Mouse (Mus musculus): ENCODE data around the gene Sin3a. TPM values are rescaled to one million over a fixed set of nuclear protein-coding genes. Genes with fewer than 3 reads are reported as not detected.

Sin3a gene
- polyA plus RNA-seq (2015; fragmentation: Nextera tagmentation; extraction: Ambion mirVana), result 15.7 and 24.4 TPM in 2 replicates

DNA sequence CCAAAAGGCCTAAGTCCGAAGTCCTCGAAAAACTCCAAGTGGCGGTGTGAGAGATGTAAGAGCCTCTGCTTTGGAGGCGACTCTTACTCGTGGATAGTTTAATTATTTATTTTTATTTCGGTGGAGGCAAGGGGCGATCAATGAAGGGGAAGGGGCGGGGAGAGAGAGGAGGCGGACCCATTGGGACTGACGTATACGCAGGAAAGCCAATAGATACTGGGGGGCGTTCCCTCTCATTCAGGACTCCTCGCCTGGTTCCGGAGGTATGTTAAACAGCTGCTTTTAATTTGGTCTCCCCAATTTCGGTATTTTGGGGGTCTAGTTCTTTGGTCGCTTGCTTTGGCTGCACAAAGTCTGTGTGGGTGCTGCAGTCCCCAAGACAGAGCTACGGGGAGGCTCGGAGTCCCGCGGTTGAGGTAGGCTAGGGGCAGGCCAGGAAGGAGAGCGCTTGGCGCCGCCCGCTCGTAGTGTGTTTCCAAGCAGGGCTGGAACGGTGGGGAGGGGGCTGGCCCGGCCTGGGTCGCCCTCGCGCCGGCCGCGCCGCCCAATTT, at the start of gene Sin3a:
Gene Sin3a, plus strand, starts transcription at position 240 of the 551 bp plus-strand sequence.
- peaks cover 24% of the 10 kb centered on the region for H3K4me1 ChIP-seq (replicated peaks)
- under 1% methylated on average over 34 of the region's 34 CpGs for WGBS
- no peaks in the 10 kb centered on the region for H3K27me3 ChIP-seq
- ATAC-seq (replicated peaks; ENCODE audit: insufficient number of reproducible peaks, insufficient read depth, low FRiP score, low read depth), result no peak
- H3K9me3 ChIP-seq (replicated peaks), result no peaks in the 10 kb centered on the region
- H3K9ac ChIP-seq, result peak within 1 kb of the TSS; percentile 84
- peak within 1 kb of the TSS; percentile 93 for H3K4me2 ChIP-seq
- H3K36me3 ChIP-seq, result no peaks in the 10 kb centered on the region
- H3K27ac ChIP-seq, result peak within 1 kb of the TSS; percentile 100
- H3K4me3 ChIP-seq, result peak within 1 kb of the TSS; percentile 92

DNA sequence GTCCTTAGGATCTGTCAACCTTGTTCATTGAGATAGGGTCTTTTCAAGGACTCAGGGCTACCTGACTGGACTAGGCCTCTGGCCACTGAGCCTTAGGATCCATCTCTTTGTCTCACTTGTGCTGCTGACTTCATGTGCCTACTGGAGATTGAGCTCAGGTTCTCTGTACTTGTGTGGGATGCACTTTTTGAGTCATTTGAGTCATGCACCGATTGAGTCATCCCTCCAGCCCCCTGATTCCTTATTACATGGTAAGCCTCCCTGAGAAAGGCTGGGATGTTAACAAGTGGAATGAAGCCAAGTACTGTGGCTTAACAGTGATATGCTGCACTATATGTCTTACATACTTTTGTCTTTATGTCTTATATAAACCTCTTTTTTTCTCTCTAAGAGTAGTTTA, 40.1 kb upstream of the Sin3a start:
- no peak overlapping the region for H3K4me2 ChIP-seq
- H3K9me3 ChIP-seq (replicated peaks), result no peaks in the 10 kb centered on the region
- no peak overlapping the region for H3K9ac ChIP-seq
- WGBS, result 85% methylated on average over 1 of the region's 1 CpGs
- H3K27ac ChIP-seq, result no peak overlapping the region
- H3K4me3 ChIP-seq, result no peak overlapping the region
- H3K27me3 ChIP-seq, result no peaks in the 10 kb centered on the region
- no peak for ATAC-seq (replicated peaks; ENCODE audit: insufficient number of reproducible peaks, insufficient read depth, low FRiP score, low read depth)
- no peaks in the 10 kb centered on the region for H3K4me1 ChIP-seq (replicated peaks)
- H3K36me3 ChIP-seq, result peaks cover 48% of the 10 kb centered on the region

GRCm38 (mm10) chr9:57056237-57056636, 15.6 kb upstream of the Sin3a start:
- Histone ChIP-seq H3K4me2 (no peak overlapping the region), H3K36me3 (peaks cover 33% of the 10 kb centered on the region), H3K9ac (no peak overlapping the region), H3K4me3 (no peak overlapping the region), H3K27me3 (no peaks in the 10 kb centered on the region), H3K4me1 (replicated peaks) (no peaks in the 10 kb centered on the region), H3K9me3 (replicated peaks) (no peaks in the 10 kb centered on the region), H3K27ac (no peak overlapping the region)
- WGBS, result 77% methylated on average over 1 of the region's 1 CpGs
- no peak for ATAC-seq (replicated peaks; ENCODE audit: insufficient number of reproducible peaks, insufficient read depth, low FRiP score, low read depth)

DNA sequence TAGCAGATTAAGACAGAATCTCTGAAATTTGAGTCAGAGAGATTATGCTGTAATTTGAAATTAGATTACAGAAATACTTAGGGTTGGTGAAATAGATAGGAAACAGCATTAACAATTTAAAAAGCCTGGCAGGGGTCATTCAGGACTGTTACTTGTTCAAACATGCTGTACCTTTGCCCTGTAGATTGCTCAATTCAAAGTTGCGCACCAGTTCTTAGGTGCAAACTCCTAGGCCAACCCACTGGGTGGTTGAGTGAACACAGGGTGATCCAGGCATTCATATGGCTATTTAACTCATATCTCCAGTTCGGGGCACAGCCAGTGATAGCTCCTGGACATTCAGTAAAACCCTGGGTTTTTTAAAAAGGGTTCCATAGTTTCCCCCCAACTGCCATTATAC, 7.7 kb upstream of the Sin3a start:
- no peak for ATAC-seq (replicated peaks; ENCODE audit: insufficient number of reproducible peaks, insufficient read depth, low FRiP score, low read depth)
- Histone ChIP-seq H3K27ac (no peak overlapping the region), H3K27me3 (no peaks in the 10 kb centered on the region), H3K4me3 (no peak overlapping the region), H3K9me3 (replicated peaks) (no peaks in the 10 kb centered on the region), H3K9ac (no peak overlapping the region), H3K4me2 (no peak overlapping the region), H3K36me3 (peaks cover 12% of the 10 kb centered on the region), H3K4me1 (replicated peaks) (no peaks in the 10 kb centered on the region)
- WGBS, result 96% methylated on average over 2 of the region's 2 CpGs

- Histone ChIP-seq H3K4me1 (replicated peaks) (peaks cover 13% of the 10 kb centered on the region), H3K27me3 (no peaks in the 10 kb centered on the region), H3K4me3 (no peak overlapping the region), H3K36me3 (no peaks in the 10 kb centered on the region), H3K9me3 (replicated peaks) (no peaks in the 10 kb centered on the region), H3K9ac (no peak overlapping the region), H3K4me2 (no peak overlapping the region), H3K27ac (no peak overlapping the region)
- 57% methylated on average over 3 of the region's 3 CpGs for WGBS
- ATAC-seq (replicated peaks; ENCODE audit: insufficient number of reproducible peaks, insufficient read depth, low FRiP score, low read depth), result no peak
Observed at GRCm38 (mm10) chr9:57068266-57068665, 3.6 kb upstream of the Sin3a start.

DNA sequence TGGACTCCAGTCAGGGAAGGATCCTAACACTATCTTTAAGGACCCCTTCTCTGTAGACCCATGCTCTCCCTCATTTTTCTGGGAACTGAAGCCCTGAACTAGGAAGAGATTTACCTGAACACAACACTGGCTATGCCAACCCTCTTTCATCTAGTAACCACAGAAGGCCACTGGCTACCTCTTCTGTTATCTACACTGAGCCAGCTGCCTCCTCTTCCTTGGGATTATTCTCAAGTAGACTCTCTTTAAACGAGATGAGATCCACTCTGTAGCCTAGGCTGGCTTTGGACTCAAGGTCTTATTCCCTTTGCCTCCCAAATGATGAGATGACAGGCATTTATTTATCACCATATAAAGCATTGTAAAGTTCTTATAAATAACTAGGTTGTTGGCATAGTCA, 1.6 kb upstream of the Sin3a start:
- no peak overlapping the region for H3K9ac ChIP-seq
- no peak overlapping the region for H3K27ac ChIP-seq
- peaks cover 24% of the 10 kb centered on the region for H3K4me1 ChIP-seq (replicated peaks)
- no peak overlapping the region for H3K4me3 ChIP-seq
- 0 out of 2 replicates have a peak overlapping the region, but pooled peaks have one; percentile 93 for H3K4me2 ChIP-seq
- no peak for ATAC-seq (replicated peaks; ENCODE audit: insufficient number of reproducible peaks, insufficient read depth, low FRiP score, low read depth)
- H3K9me3 ChIP-seq (replicated peaks), result no peaks in the 10 kb centered on the region
- H3K27me3 ChIP-seq, result no peaks in the 10 kb centered on the region
- 28% methylated on average over 1 of the region's 1 CpGs for WGBS
- H3K36me3 ChIP-seq, result no peaks in the 10 kb centered on the region

- H3K27ac ChIP-seq, result peak overlapping the region; percentile 58
- H3K4me3 ChIP-seq, result peak overlapping the region; percentile 92
- no peaks in the 10 kb centered on the region for H3K27me3 ChIP-seq
- H3K4me2 ChIP-seq, result peak overlapping the region; percentile 93
- no peaks in the 10 kb centered on the region for H3K9me3 ChIP-seq (replicated peaks)
- 14% methylated on average over 5 of the region's 5 CpGs for WGBS
- H3K4me1 ChIP-seq (replicated peaks), result peaks cover 24% of the 10 kb centered on the region
- no peaks in the 10 kb centered on the region for H3K36me3 ChIP-seq
- no peak for ATAC-seq (replicated peaks; ENCODE audit: insufficient number of reproducible peaks, insufficient read depth, low FRiP score, low read depth)
- H3K9ac ChIP-seq, result peak overlapping the region; percentile 84
Observed at GRCm38 (mm10) chr9:57070800-57071545, 867 bp upstream of the Sin3a start.

DNA sequence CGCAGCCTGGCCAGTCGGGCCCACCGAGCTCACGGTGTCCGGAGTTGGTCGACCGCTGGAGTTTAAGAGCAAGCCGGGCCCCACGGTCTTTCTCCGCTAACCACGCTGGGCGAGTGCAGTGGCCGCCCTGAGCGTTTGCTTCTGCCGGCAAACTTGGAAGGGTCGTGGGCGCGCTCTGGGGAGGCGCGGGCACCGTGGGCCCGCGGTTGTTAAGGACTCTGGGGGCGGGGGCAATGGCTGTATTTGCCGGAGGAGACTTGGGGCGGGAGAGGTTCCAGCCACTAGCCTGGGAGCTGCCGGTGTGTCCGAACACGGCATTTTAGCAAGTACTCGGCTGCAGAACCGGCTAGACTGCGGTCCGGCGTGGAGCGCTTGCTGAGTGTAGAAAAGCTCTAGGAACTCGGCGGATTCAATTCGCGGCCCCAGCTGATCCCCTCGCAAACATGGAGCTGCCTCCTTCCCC, 717 bp downstream of the Sin3a start:
- Histone ChIP-seq H3K4me1 (replicated peaks) (peaks cover 28% of the 10 kb centered on the region), H3K9ac (peak overlapping the region; percentile 84), H3K27ac (peak overlapping the region; percentile 100), H3K27me3 (no peaks in the 10 kb centered on the region), H3K4me3 (peak overlapping the region; percentile 92), H3K4me2 (peak overlapping the region; percentile 93), H3K36me3 (no peaks in the 10 kb centered on the region), H3K9me3 (replicated peaks) (no peaks in the 10 kb centered on the region)
- ATAC-seq (replicated peaks; ENCODE audit: insufficient number of reproducible peaks, insufficient read depth, low FRiP score, low read depth), result no peak
- under 1% methylated on average over 40 of the region's 40 CpGs for WGBS

DNA sequence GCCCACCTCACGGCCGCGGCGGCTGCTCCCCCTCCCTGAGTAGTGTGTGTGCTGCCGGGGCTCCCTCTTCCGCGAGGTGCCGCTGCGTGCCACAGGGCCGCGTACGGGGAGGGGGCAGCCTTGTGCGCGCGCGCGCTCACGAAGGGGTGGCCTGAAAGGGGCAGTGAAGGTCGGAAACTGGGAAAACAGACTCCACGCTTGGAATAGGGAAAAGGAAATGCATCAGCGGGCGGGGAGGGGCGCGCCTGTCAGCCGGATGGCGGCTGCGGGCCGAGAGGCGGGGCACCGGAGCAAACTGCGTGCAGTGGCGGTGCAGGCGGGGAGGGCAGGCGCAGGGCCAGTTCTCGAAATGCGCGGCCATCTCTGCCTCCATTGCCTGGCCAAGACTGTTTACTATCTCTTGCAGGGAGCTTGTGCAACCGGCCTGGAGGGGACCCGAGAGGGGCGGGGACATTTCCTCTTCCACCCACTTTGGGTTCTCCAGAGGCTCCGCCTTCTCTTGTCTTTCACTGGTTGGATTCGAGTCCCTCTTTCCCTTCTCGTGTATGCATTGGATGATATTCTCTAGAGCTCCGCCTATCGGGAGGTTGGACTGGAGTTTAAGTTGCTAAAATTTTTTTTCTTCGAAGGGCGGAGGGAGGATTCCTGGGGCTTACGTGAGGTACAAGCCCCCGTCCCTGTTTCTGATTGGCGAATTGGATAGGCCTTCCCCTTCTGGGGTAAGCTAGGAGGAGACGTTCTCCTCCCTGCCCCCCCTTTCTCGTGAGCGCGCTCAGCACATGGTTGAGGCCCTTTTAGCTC, 1.3 kb downstream of the Sin3a start:
- Histone ChIP-seq H3K4me2 (peak overlapping the region; percentile 93), H3K9me3 (replicated peaks) (no peaks in the 10 kb centered on the region), H3K4me1 (replicated peaks) (peaks cover 33% of the 10 kb centered on the region), H3K27me3 (no peaks in the 10 kb centered on the region), H3K4me3 (peak overlapping the region; percentile 92), H3K27ac (peak overlapping the region; percentile 100), H3K36me3 (no peaks in the 10 kb centered on the region), H3K9ac (peak overlapping the region; percentile 84)
- ATAC-seq (replicated peaks; ENCODE audit: insufficient number of reproducible peaks, insufficient read depth, low FRiP score, low read depth), result peak; percentile 73
- WGBS, result under 1% methylated on average over 53 of the region's 54 CpGs

DNA sequence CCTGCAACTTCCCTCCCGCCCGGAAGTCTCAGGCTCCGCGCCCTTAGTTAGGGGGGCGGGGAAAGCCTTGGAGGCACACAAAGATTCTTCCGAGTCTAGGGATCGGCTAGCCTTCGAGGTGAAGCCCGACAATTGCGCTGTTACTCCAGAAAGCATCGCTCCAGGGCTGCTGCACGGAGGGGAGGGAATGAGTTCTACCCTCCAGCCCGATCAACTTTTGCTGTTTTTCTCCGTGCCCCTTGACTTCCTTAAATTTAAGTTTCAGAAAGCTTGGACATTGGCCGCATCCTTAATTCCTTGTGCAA, 1.9 kb downstream of the Sin3a start:
- Histone ChIP-seq H3K9me3 (replicated peaks) (no peaks in the 10 kb centered on the region), H3K4me2 (peak overlapping the region; percentile 84), H3K27me3 (no peaks in the 10 kb centered on the region), H3K36me3 (no peaks in the 10 kb centered on the region), H3K9ac (peak overlapping the region; percentile 67), H3K27ac (peak overlapping the region; percentile 100), H3K4me1 (replicated peaks) (peaks cover 36% of the 10 kb centered on the region), H3K4me3 (peak overlapping the region; percentile 92)
- WGBS, result under 1% methylated on average over 15 of the region's 15 CpGs
- no peak for ATAC-seq (replicated peaks; ENCODE audit: insufficient number of reproducible peaks, insufficient read depth, low FRiP score, low read depth)

- Histone ChIP-seq H3K9me3 (replicated peaks) (no peaks in the 10 kb centered on the region), H3K4me1 (replicated peaks) (peaks cover 36% of the 10 kb centered on the region), H3K4me2 (peak overlapping the region; percentile 84), H3K9ac (peak overlapping the region; percentile 67), H3K27ac (peak overlapping the region; percentile 100), H3K27me3 (no peaks in the 10 kb centered on the region), H3K4me3 (peak overlapping the region; percentile 92), H3K36me3 (no peaks in the 10 kb centered on the region)
- ATAC-seq (replicated peaks; ENCODE audit: insufficient number of reproducible peaks, insufficient read depth, low FRiP score, low read depth), result no peak
- 4% methylated on average over 21 of the region's 21 CpGs for WGBS
Observed at GRCm38 (mm10) chr9:57074171-57074821, 2.5 kb downstream of the Sin3a start.
